Mouse (Mus musculus) liver, adult 2 months (tissue): Measurements from ENCODE around the gene Angptl2. TPM values are rescaled to one million over a fixed set of nuclear protein-coding genes. Genes with fewer than 3 reads are reported as not detected.

Experiments used
- DNase-seq: peaks from one replicate; pipeline ENCODE4 v3.0.0-alpha.2; 2011; ENCODE audit warnings: low read depth, low spot score; ENCODE audit errors: extremely low read depth
- H3K27ac ChIP-seq: fragments of 200-500 bp; replicated peaks from 2 replicates; pipeline ENCODE4 v1.5.1; 2012; ENCODE audit warnings: low read depth, mild to moderate bottlenecking, control low read depth, inconsistent platforms, low read length; ENCODE audit not compliant: insufficient read depth
- H3K27me3 ChIP-seq: fragments of 200-500 bp; 2 replicates; pipeline ENCODE4 v1.6.1; 2012; ENCODE audit warnings: mild to moderate bottlenecking, moderate library complexity, low read length, inconsistent platforms; ENCODE audit not compliant: control insufficient read depth, insufficient read depth
- H3K36me3 ChIP-seq: fragments of 200-500 bp; 2 replicates; pipeline ENCODE4 v1.6.1; 2012; ENCODE audit warnings: low read length, inconsistent platforms; ENCODE audit not compliant: control insufficient read depth, insufficient read depth
- H3K4me1 ChIP-seq: fragments of 200-500 bp; 2 replicates; pipeline ENCODE4 v1.6.1; 2011; ENCODE audit warnings: low read length; ENCODE audit not compliant: control insufficient read depth, insufficient read depth
- H3K4me3 ChIP-seq: fragments of 200-500 bp; 2 replicates; pipeline ENCODE4 v1.5.1; 2011; ENCODE audit warnings: low read depth, mild to moderate bottlenecking, control low read depth, low read length, moderate library complexity; ENCODE audit not compliant: insufficient read depth
- H3K79me2 ChIP-seq: fragments of 200-500 bp; 2 replicates; pipeline ENCODE4 v1.6.1; 2012; ENCODE audit warnings: inconsistent platforms, mild to moderate bottlenecking, low read length, moderate library complexity; ENCODE audit not compliant: control insufficient read depth, insufficient read depth
- H3K9ac ChIP-seq: fragments of 200-500 bp; 2 replicates; pipeline ENCODE4 v1.6.1; 2012; ENCODE audit warnings: low read depth, mild to moderate bottlenecking, control low read depth, inconsistent platforms, low read length
- CTCF ChIP-seq: fragments of 200-500 bp; IDR thresholded peaks from 2 replicates; pipeline ENCODE4 v1.5.1; 2011; ENCODE audit warnings: low read depth, low read length, control low read depth
- POLR2A ChIP-seq: fragments of 200-500 bp; IDR thresholded peaks from 2 replicates; pipeline ENCODE4 v1.6.1; 2011; ENCODE audit warnings: low read length, control low read depth; ENCODE audit not compliant: insufficient read depth; ENCODE audit errors: extremely low read depth
- WGBS: fragments of 180-500 bp; shearing (Covaris S2); methylation state at CpG from one replicate; pipeline ENCODE4 v1.1.7; 2018; 5-methylcytosine and 5-hydroxymethylcytosine counted together
- polyA plus RNA-seq: library from polyadenylated mRNA; depleted of rRNA; stranded (reverse); fragments of >200 nt; gene quantifications from 2 replicates; pipeline ENCODE4 v1.2.3, GENCODE M21; 2012
- total RNA-seq: library from RNA; depleted of rRNA; stranded (reverse); fragments of >200 nt; gene quantifications from 2 replicates; pipeline ENCODE4 v1.2.3, GENCODE M21; 2014

Angptl2 gene
- total and polyA plus RNA-seq, 2 experiments, result 11.3 to 17.0 TPM

DNA sequence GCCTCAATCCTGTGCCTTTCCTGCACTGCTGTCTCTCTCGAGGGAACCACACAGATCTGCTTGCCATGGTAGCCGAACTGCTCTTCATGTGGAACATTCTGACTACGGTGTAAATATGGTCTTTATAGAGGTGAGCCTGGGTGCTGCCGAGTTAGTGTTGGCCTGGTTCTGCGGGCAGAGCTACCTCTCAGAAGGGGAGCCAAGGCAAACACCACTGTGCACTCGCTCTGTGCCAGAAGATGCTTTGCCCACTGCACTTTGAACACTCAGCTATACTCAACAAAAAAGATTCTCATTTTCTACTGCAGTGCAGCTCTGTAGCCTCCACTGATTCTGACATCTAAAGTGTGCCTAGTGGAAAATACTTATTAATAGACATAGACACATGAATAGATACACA is 21.7 kb downstream of the Angptl2 start:
- H3K9ac ChIP-seq, result no peak overlapping the region
- no peaks in the 10 kb centered on the region for H3K27me3 ChIP-seq
- peak; percentile 92 for DNase-seq
- 28% methylated on average over 6 of the region's 6 CpGs for WGBS
- H3K4me1 ChIP-seq, result peaks cover 7% of the 10 kb centered on the region
- H3K27ac ChIP-seq, result peak overlapping the region; percentile 34
- no peak for TF ChIP-seq POLR2A
- TF ChIP-seq CTCF, result no peak
- H3K36me3 ChIP-seq, result no peaks in the 10 kb centered on the region
- H3K4me3 ChIP-seq, result no peak overlapping the region
- no peaks in the 10 kb centered on the region for H3K79me2 ChIP-seq

GRCm38 (mm10) chr2:33244880-33245279 is 29.0 kb downstream of the Angptl2 start:
- no peak for DNase-seq
- 85% methylated on average over 6 of the region's 6 CpGs for WGBS

DNA sequence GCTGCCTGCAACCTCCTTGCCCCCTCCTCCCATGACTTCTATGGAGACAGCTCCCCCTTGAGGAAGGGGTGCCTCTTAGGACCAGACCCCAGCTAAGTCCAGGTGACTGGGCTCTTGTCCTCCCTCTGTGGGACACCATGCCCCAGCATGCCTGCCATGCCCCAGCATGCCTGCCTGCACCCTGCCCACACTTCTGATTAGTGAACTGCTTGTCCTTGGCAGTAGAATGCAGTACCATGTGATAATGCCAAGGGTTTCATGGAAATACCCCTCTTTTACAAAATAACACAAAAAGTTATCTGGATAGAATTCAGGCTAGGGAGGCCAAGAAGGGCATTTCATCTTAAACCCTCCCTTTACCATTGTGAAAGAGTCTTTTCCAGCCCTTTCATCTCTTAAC is 29.5 kb downstream of the Angptl2 start:
- no peak for TF ChIP-seq POLR2A
- TF ChIP-seq CTCF, result peak; percentile 9; the same call in 1 of the 2 replicates
- Histone ChIP-seq H3K36me3 (no peaks in the 10 kb centered on the region), H3K9ac (no peak overlapping the region), H3K4me1 (0 out of 2 replicates have a peak, but pooled peaks cover 4% of the 10 kb centered on the region), H3K27ac (no peak overlapping the region), H3K27me3 (no peaks in the 10 kb centered on the region), H3K4me3 (no peak overlapping the region), H3K79me2 (no peaks in the 10 kb centered on the region)
- no peak for DNase-seq

More at GRCm38 (mm10) chr2:33244880-33245279, 29.0 kb downstream of the Angptl2 start:
- H3K4me1 ChIP-seq, result 0 out of 2 replicates have a peak, but pooled peaks cover 1% of the 10 kb centered on the region
- H3K79me2 ChIP-seq, result no peaks in the 10 kb centered on the region
- H3K27me3 ChIP-seq, result no peaks in the 10 kb centered on the region
- H3K27ac ChIP-seq, result no peak overlapping the region
- no peak overlapping the region for H3K9ac ChIP-seq
- no peak for TF ChIP-seq CTCF
- TF ChIP-seq POLR2A, result no peak
- H3K36me3 ChIP-seq, result no peaks in the 10 kb centered on the region
- no peak overlapping the region for H3K4me3 ChIP-seq

DNA sequence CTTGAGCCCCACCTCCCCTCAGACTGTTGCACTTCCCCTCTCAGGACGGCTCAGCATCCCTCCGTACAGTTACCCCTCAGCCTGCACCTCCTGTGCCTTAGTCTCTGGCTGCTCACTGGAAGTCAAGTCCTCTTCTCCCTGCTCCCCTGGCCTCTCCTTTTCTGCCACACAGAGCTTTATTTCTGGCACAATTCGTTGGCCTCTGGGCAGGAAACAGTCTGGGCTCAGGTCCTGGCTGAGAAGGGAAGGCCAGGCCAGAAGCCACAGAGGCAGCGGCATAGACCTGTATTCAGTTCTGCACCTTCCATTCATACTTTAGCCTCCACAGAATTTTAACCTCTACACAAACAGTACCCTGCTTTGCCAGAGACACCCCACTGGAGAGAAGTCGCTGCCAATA is 31.0 kb downstream of the Angptl2 start:
- Histone ChIP-seq H3K79me2 (no peaks in the 10 kb centered on the region), H3K27me3 (no peaks in the 10 kb centered on the region), H3K4me1 (0 out of 2 replicates have a peak, but pooled peaks cover 4% of the 10 kb centered on the region), H3K27ac (no peak overlapping the region), H3K9ac (no peak overlapping the region), H3K36me3 (no peaks in the 10 kb centered on the region), H3K4me3 (no peak overlapping the region)
- TF ChIP-seq POLR2A, result no peak
- TF ChIP-seq CTCF, result no peak
- WGBS, result 84% methylated on average over 5 of the region's 5 CpGs
- DNase-seq, result no peak

DNA sequence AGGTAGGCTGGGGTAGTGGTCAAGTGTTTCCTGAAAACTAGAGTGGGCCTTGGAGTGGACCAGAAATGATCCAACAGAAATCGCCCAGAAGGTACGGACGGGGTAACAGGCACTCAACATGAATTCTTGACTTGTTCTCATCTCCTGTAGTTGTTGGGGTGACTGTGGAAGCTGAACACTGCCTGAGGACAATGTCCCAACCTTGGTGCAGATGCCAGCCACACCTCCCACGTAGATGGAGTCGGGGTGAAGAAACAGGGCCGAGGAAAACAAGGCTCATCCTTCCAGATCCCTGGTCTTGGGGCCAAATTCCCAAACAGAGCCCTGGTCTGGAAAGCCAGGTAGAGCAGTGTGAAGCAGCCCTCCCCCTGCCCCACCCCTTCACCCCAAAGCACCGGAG is 32.7 kb downstream of the Angptl2 start:
- no peaks in the 10 kb centered on the region for H3K79me2 ChIP-seq
- H3K4me3 ChIP-seq, result no peak overlapping the region
- no peak for DNase-seq
- TF ChIP-seq POLR2A, result no peak
- TF ChIP-seq CTCF, result no peak
- H3K9ac ChIP-seq, result no peak overlapping the region
- no peak overlapping the region for H3K27ac ChIP-seq
- no peaks in the 10 kb centered on the region for H3K36me3 ChIP-seq
- H3K27me3 ChIP-seq, result no peaks in the 10 kb centered on the region
- 95% methylated on average over 7 of the region's 7 CpGs for WGBS
- 0 out of 2 replicates have a peak, but pooled peaks cover 4% of the 10 kb centered on the region for H3K4me1 ChIP-seq

GRCm38 (mm10) chr2:33249922-33250633 is 34.2 kb downstream of the Angptl2 start:
- H3K4me3 ChIP-seq, result no peak overlapping the region
- DNase-seq, result no peak
- 53% methylated on average over 3 of the region's 3 CpGs for WGBS
- TF ChIP-seq POLR2A, result no peak
- no peak for TF ChIP-seq CTCF
- 0 out of 2 replicates have a peak, but pooled peaks cover 4% of the 10 kb centered on the region for H3K4me1 ChIP-seq
- no peak overlapping the region for H3K27ac ChIP-seq
- no peaks in the 10 kb centered on the region for H3K36me3 ChIP-seq
- H3K9ac ChIP-seq, result no peak overlapping the region
- H3K79me2 ChIP-seq, result no peaks in the 10 kb centered on the region
- H3K27me3 ChIP-seq, result no peaks in the 10 kb centered on the region
